Mouse (Mus musculus) c-Kit-negative CD71-positive TER-119-positive erythroid progenitor cells, embryonic 14.5 days (primary cell): Measurements from ENCODE around the gene Scn5a.
A peak's percentile ranks its signal among the peaks of the same experiment; 100 is the strongest.

Experiments used
- DNase-seq: peaks from one replicate; pipeline ENCODE4 v3.0.0-alpha.2; 2013; ENCODE audit warnings: low read depth, low spot score

Scn5a gene

GRCm38 (mm10) chr9:119564803-119565202 is 14.0 kb downstream of the Scn5a start:
- DNase-seq, result no peak

GRCm38 (mm10) chr9:119563617-119564016 is 15.2 kb downstream of the Scn5a start:
- no peak for DNase-seq

GRCm38 (mm10) chr9:119562256-119562655 is 16.6 kb downstream of the Scn5a start:
- DNase-seq, result no peak

- DNase-seq, result no peak
Observed at GRCm38 (mm10) chr9:119561746-119562145, 17.1 kb downstream of the Scn5a start.

GRCm38 (mm10) chr9:119559537-119560276 is 19.1 kb downstream of the Scn5a start:
- DNase-seq, result no peak

- peak; percentile 6 for DNase-seq
Observed at GRCm38 (mm10) chr9:119558119-119558854, 20.5 kb downstream of the Scn5a start.

- DNase-seq, result no peak
Observed at GRCm38 (mm10) chr9:119556043-119556442, 22.8 kb downstream of the Scn5a start.

GRCm38 (mm10) chr9:119547528-119547927 is 31.3 kb downstream of the Scn5a start:
- DNase-seq, result no peak

- no peak for DNase-seq
Observed at GRCm38 (mm10) chr9:119547128-119547527, 31.7 kb downstream of the Scn5a start.

- no peak for DNase-seq
Observed at GRCm38 (mm10) chr9:119540726-119541125, 38.1 kb downstream of the Scn5a start.

- no peak for DNase-seq
Observed at GRCm38 (mm10) chr9:119537823-119538222, 41.0 kb downstream of the Scn5a start.

- DNase-seq, result no peak
Observed at GRCm38 (mm10) chr9:119531684-119532417, 47.0 kb downstream of the Scn5a start.

GRCm38 (mm10) chr9:119524511-119524910 is 54.3 kb downstream of the Scn5a start:
- no peak for DNase-seq

- no peak for DNase-seq
Observed at GRCm38 (mm10) chr9:119523301-119523700, 55.5 kb downstream of the Scn5a start.

GRCm38 (mm10) chr9:119519116-119519515 is 59.7 kb downstream of the Scn5a start:
- DNase-seq, result no peak

GRCm38 (mm10) chr9:119518177-119518576 is 60.6 kb downstream of the Scn5a start:
- no peak for DNase-seq

- no peak for DNase-seq
Observed at GRCm38 (mm10) chr9:119517467-119517866, 61.3 kb downstream of the Scn5a start.

GRCm38 (mm10) chr9:119516815-119517214 is 62.0 kb downstream of the Scn5a start:
- no peak for DNase-seq

GRCm38 (mm10) chr9:119515454-119515853 is 63.4 kb downstream of the Scn5a start:
- DNase-seq, result no peak

GRCm38 (mm10) chr9:119514986-119515385 is 63.8 kb downstream of the Scn5a start:
- no peak for DNase-seq

- no peak for DNase-seq
Observed at GRCm38 (mm10) chr9:119513816-119514215, 65.0 kb downstream of the Scn5a start.

GRCm38 (mm10) chr9:119512993-119513392 is 65.8 kb downstream of the Scn5a start:
- no peak for DNase-seq
